Mouse (Mus musculus): ENCODE results near the gene Atp5h. TPM values are rescaled to one million over a fixed set of nuclear protein-coding genes. Genes with fewer than 3 reads are reported as not detected.

Gene Atp5h
- polyA plus RNA-seq, 1 experiment from 2014 or later, result 814 TPM

- no peak overlapping the region for H3K4me2 ChIP-seq (ENCODE audit: low read depth, low read length, severe bottlenecking)
Observed at GRCm38 (mm10) chr11:115447321-115447885, 27.6 kb upstream of the Atp5h start.

DNA sequence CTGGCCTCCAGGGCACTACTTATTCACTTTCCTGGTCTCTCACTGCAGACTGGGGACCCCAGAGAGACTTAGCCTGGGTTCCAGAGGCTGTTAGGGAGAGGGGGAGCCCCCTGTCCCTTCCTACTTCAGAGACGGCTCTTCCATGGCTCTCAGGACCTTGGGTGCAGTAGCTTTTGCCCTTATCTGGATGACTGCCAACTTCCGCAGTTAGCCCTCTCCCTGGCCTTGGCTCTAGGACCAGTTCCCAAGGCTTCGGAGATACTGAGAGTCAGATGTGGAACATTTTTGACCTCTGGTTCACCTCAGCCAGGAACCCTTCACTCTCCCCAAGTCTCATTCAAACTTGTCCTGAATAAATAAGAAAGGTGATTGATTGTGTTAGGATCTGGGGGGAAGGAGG is 27.1 kb upstream of the Atp5h start:
- H3K9me3 ChIP-seq (ENCODE audit: control insufficient read depth, low read length), result no peaks in the 10 kb centered on the region
- H3K27ac ChIP-seq (ENCODE audit: low read depth, low read length), result no peak overlapping the region
- no peak for ATAC-seq (replicated peaks; ENCODE audit: low FRiP score)
- H3K27me3 ChIP-seq (ENCODE audit: control insufficient read depth, insufficient read depth, low read length), result no peaks in the 10 kb centered on the region
- no peak overlapping the region for H3K4me2 ChIP-seq (ENCODE audit: low read depth, low read length, severe bottlenecking)
- no peak for DNase-seq (ENCODE audit: low spot score)
- H3K4me3 ChIP-seq (ENCODE audit: low read depth, low read length), result no peak overlapping the region
- H3K4me1 ChIP-seq (replicated peaks; ENCODE audit: control insufficient read depth, insufficient read depth, low read length), result no peaks in the 10 kb centered on the region
- no peaks in the 10 kb centered on the region for H3K36me3 ChIP-seq (ENCODE audit: control insufficient read depth, insufficient read depth, low read length)
- no peak overlapping the region for H3K9ac ChIP-seq (ENCODE audit: low read length)
- WGBS, result 89% methylated on average over 3 of the region's 3 CpGs

More at GRCm38 (mm10) chr11:115447321-115447885, 27.6 kb upstream of the Atp5h start:
- WGBS, result 88% methylated on average over 11 of the region's 11 CpGs
- no peaks in the 10 kb centered on the region for H3K27me3 ChIP-seq (ENCODE audit: control insufficient read depth, insufficient read depth, low read length)
- no peak overlapping the region for H3K4me3 ChIP-seq (ENCODE audit: low read depth, low read length)
- H3K9me3 ChIP-seq (ENCODE audit: control insufficient read depth, low read length), result no peaks in the 10 kb centered on the region
- H3K9ac ChIP-seq (ENCODE audit: low read length), result no peak overlapping the region
- H3K36me3 ChIP-seq (ENCODE audit: control insufficient read depth, insufficient read depth, low read length), result no peaks in the 10 kb centered on the region
- no peak overlapping the region for H3K27ac ChIP-seq (ENCODE audit: low read depth, low read length)
- no peak for ATAC-seq (replicated peaks; ENCODE audit: low FRiP score)
- no peaks in the 10 kb centered on the region for H3K4me1 ChIP-seq (replicated peaks; ENCODE audit: control insufficient read depth, insufficient read depth, low read length)
- no peak for DNase-seq (ENCODE audit: low spot score)

GRCm38 (mm10) chr11:115441417-115441816 is 21.7 kb upstream of the Atp5h start:
- no peaks in the 10 kb centered on the region; the same call in 1 of the 2 replicates for H3K4me1 ChIP-seq (replicated peaks; ENCODE audit: control insufficient read depth, insufficient read depth, low read length)
- H3K9ac ChIP-seq (ENCODE audit: low read length), result no peak overlapping the region
- no peak overlapping the region for H3K4me3 ChIP-seq (ENCODE audit: low read depth, low read length)
- H3K9me3 ChIP-seq (ENCODE audit: control insufficient read depth, low read length), result peaks cover 3% of the 10 kb centered on the region; the same call in 1 of the 2 replicates
- WGBS, result 53% methylated on average over 15 of the region's 15 CpGs
- no peak overlapping the region for H3K4me2 ChIP-seq (ENCODE audit: low read depth, low read length, severe bottlenecking)
- no peaks in the 10 kb centered on the region for H3K36me3 ChIP-seq (ENCODE audit: control insufficient read depth, insufficient read depth, low read length)
- no peak for ATAC-seq (replicated peaks; ENCODE audit: low FRiP score)
- no peaks in the 10 kb centered on the region for H3K27me3 ChIP-seq (ENCODE audit: control insufficient read depth, insufficient read depth, low read length)
- DNase-seq (ENCODE audit: low spot score), result no peak
- H3K27ac ChIP-seq (ENCODE audit: low read depth, low read length), result no peak overlapping the region

GRCm38 (mm10) chr11:115439906-115440595 is 20.3 kb upstream of the Atp5h start, which contains the start of gene Trim80:
Trim80 (plus strand) TSS chr11:115440545.
- ATAC-seq (replicated peaks; ENCODE audit: low FRiP score), result no peak
- Histone ChIP-seq H3K27ac (ENCODE audit: low read depth, low read length) (no peak within 1 kb of the TSS), H3K9ac (ENCODE audit: low read length) (no peak within 1 kb of the TSS)

GRCm38 (mm10) chr11:115439326-115439725 is 19.6 kb upstream of the Atp5h start:
- Histone ChIP-seq H3K36me3 (ENCODE audit: control insufficient read depth, insufficient read depth, low read length) (no peaks in the 10 kb centered on the region), H3K27ac (ENCODE audit: low read depth, low read length) (no peak overlapping the region), H3K4me2 (ENCODE audit: low read depth, low read length, severe bottlenecking) (no peak overlapping the region), H3K27me3 (ENCODE audit: control insufficient read depth, insufficient read depth, low read length) (no peaks in the 10 kb centered on the region; the same call in 1 of the 2 replicates), H3K4me3 (ENCODE audit: low read depth, low read length) (no peak overlapping the region), H3K9ac (ENCODE audit: low read length) (no peak overlapping the region), H3K9me3 (ENCODE audit: control insufficient read depth, low read length) (peaks cover 3% of the 10 kb centered on the region; the same call in 1 of the 2 replicates), H3K4me1 (replicated peaks; ENCODE audit: control insufficient read depth, insufficient read depth, low read length) (peaks cover 11% of the 10 kb centered on the region)
- ATAC-seq (replicated peaks; ENCODE audit: low FRiP score) (no peak), DNase-seq (ENCODE audit: low spot score) (no peak)
- 85% methylated on average over 3 of the region's 3 CpGs for WGBS

More at GRCm38 (mm10) chr11:115439906-115440595, 20.3 kb upstream of the Atp5h start, which contains the start of gene Trim80:
- no peak for DNase-seq (ENCODE audit: low spot score)
- Histone ChIP-seq H3K4me1 (replicated peaks; ENCODE audit: control insufficient read depth, insufficient read depth, low read length) (peaks cover 11% of the 10 kb centered on the region), H3K36me3 (ENCODE audit: control insufficient read depth, insufficient read depth, low read length) (no peaks in the 10 kb centered on the region), H3K9me3 (ENCODE audit: control insufficient read depth, low read length) (peaks cover 3% of the 10 kb centered on the region; the same call in 1 of the 2 replicates), H3K27me3 (ENCODE audit: control insufficient read depth, insufficient read depth, low read length) (no peaks in the 10 kb centered on the region; the same call in 1 of the 2 replicates), H3K4me3 (ENCODE audit: low read depth, low read length) (no peak within 1 kb of the TSS), H3K4me2 (ENCODE audit: low read depth, low read length, severe bottlenecking) (no peak within 1 kb of the TSS)
- WGBS, result 94% methylated on average over 9 of the region's 9 CpGs

- peaks cover 11% of the 10 kb centered on the region for H3K4me1 ChIP-seq (replicated peaks; ENCODE audit: control insufficient read depth, insufficient read depth, low read length)
Observed at GRCm38 (mm10) chr11:115437571-115438122, 17.9 kb upstream of the Atp5h start.

GRCm38 (mm10) chr11:115435596-115436337 is 16.0 kb upstream of the Atp5h start:
- DNase-seq (ENCODE audit: low spot score) (peak; percentile 67), ATAC-seq (replicated peaks; ENCODE audit: low FRiP score) (peak; percentile 24; the same call in 1 of the 2 replicates)
- Histone ChIP-seq H3K27ac (ENCODE audit: low read depth, low read length) (no peak overlapping the region), H3K27me3 (ENCODE audit: control insufficient read depth, insufficient read depth, low read length) (no peaks in the 10 kb centered on the region; the same call in 1 of the 2 replicates), H3K9me3 (ENCODE audit: control insufficient read depth, low read length) (peaks cover 3% of the 10 kb centered on the region; the same call in 1 of the 2 replicates), H3K4me1 (replicated peaks; ENCODE audit: control insufficient read depth, insufficient read depth, low read length) (peaks cover 11% of the 10 kb centered on the region), H3K36me3 (ENCODE audit: control insufficient read depth, insufficient read depth, low read length) (peaks cover 8% of the 10 kb centered on the region; the same call in 1 of the 2 replicates), H3K9ac (ENCODE audit: low read length) (peak overlapping the region; percentile 62), H3K4me2 (ENCODE audit: low read depth, low read length, severe bottlenecking) (peak overlapping the region; percentile 55), H3K4me3 (ENCODE audit: low read depth, low read length) (peak overlapping the region; percentile 27)
- 6% methylated on average over 31 of the region's 31 CpGs for WGBS

More at GRCm38 (mm10) chr11:115437571-115438122, 17.9 kb upstream of the Atp5h start:
- Histone ChIP-seq H3K9ac (ENCODE audit: low read length) (no peak overlapping the region), H3K4me3 (ENCODE audit: low read depth, low read length) (no peak overlapping the region), H3K36me3 (ENCODE audit: control insufficient read depth, insufficient read depth, low read length) (no peaks in the 10 kb centered on the region), H3K4me2 (ENCODE audit: low read depth, low read length, severe bottlenecking) (no peak overlapping the region), H3K9me3 (ENCODE audit: control insufficient read depth, low read length) (peaks cover 3% of the 10 kb centered on the region; the same call in 1 of the 2 replicates), H3K27me3 (ENCODE audit: control insufficient read depth, insufficient read depth, low read length) (no peaks in the 10 kb centered on the region; the same call in 1 of the 2 replicates), H3K27ac (ENCODE audit: low read depth, low read length) (no peak overlapping the region)
- 84% methylated on average over 5 of the region's 5 CpGs for WGBS
- ATAC-seq (replicated peaks; ENCODE audit: low FRiP score) (no peak), DNase-seq (ENCODE audit: low spot score) (no peak)

DNA sequence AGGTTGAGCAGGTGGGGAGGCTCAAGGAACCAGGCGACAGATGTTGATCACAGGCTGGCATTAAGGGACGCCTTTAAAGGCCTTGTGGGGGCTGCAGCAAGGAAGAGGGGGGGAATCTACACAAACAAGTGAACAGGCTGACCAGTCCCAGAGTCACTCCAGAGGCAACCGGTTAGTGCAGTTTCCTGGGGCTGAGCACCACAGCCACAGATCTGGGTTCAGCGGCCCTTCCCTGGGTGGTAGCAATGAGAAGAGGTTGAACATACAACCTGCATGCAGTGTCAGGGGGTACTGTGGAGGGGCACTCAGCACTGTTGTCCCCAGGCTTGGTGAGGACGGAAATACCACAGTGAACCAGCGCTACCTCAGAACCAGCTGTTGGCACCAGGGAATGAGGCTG is 13.6 kb upstream of the Atp5h start:
- peaks cover 13% of the 10 kb centered on the region; the same call in 1 of the 2 replicates for H3K36me3 ChIP-seq (ENCODE audit: control insufficient read depth, insufficient read depth, low read length)
- no peak overlapping the region for H3K27ac ChIP-seq (ENCODE audit: low read depth, low read length)

More for the DNA sequence above, 13.6 kb upstream of the Atp5h start:
- DNase-seq (ENCODE audit: low spot score) (no peak), ATAC-seq (replicated peaks; ENCODE audit: low FRiP score) (no peak)
- Histone ChIP-seq H3K4me3 (ENCODE audit: low read depth, low read length) (no peak overlapping the region), H3K9me3 (ENCODE audit: control insufficient read depth, low read length) (no peaks in the 10 kb centered on the region), H3K27me3 (ENCODE audit: control insufficient read depth, insufficient read depth, low read length) (no peaks in the 10 kb centered on the region; the same call in 1 of the 2 replicates), H3K4me1 (replicated peaks; ENCODE audit: control insufficient read depth, insufficient read depth, low read length) (peaks cover 11% of the 10 kb centered on the region), H3K4me2 (ENCODE audit: low read depth, low read length, severe bottlenecking) (no peak overlapping the region), H3K9ac (ENCODE audit: low read length) (no peak overlapping the region)
- WGBS, result 89% methylated on average over 6 of the region's 6 CpGs

All from forebrain, embryonic 11.5 days (tissue).